ENCODE assay signal across 22 mouse cellular contexts in genomic region chr16:76773466-76773865, GRCm38 (mm10).
DNase-seq lines count a peak whose midpoint lies in the region; ATAC-seq lines count a peak whose summit lies in the region.
"Had no signal": no experiment of that assay in that cellular context is flagged by ENCODE, and none has a peak within 500 bp of the region (broad histone marks: within the 10 kb centered on the region; RNA-seq: fewer than 3 reads in every experiment).

No protein-coding gene starts in this region.

- no peak overlapping the region for H3K4me2 ChIP-seq in midbrain, embryonic 11.5 days
- H3K4me2 ChIP-seq in midbrain, embryonic 16.5 days (ENCODE audit: low read length): no peak overlapping the region
- H3K4me2 ChIP-seq in hindbrain, embryonic 11.5 days (replicated peaks; ENCODE audit: low read depth, low read length): no peak overlapping the region

- no peaks in the 10 kb centered on the region for H3K27me3 ChIP-seq in midbrain, embryonic 11.5 days (ENCODE audit: control insufficient read depth, insufficient read depth, low read length)
- H3K27me3 ChIP-seq in midbrain, embryonic 16.5 days (ENCODE audit: control insufficient read depth, insufficient read depth, low read depth, low read length): no peaks in the 10 kb centered on the region
- no peaks in the 10 kb centered on the region for H3K27me3 ChIP-seq in hindbrain, embryonic 11.5 days (ENCODE audit: control insufficient read depth, insufficient read depth, low read length)
- H3K27me3 ChIP-seq: CH12.LX, Patski had no signal

- peaks cover 4% of the 10 kb centered on the region; the same call in 1 of the 2 replicates for H3K4me1 ChIP-seq in midbrain, embryonic 11.5 days (ENCODE audit: control insufficient read depth, insufficient read depth, low read length)
- peaks cover 4% of the 10 kb centered on the region; the same call in 1 of the 2 replicates for H3K4me1 ChIP-seq in midbrain, embryonic 16.5 days (ENCODE audit: control insufficient read depth, insufficient read depth, low read length)
- H3K4me1 ChIP-seq in hindbrain, embryonic 11.5 days (replicated peaks; ENCODE audit: control insufficient read depth, insufficient read depth, low read length): no peaks in the 10 kb centered on the region

- no peak for ATAC-seq in midbrain, embryonic 11.5 days (ENCODE audit: low FRiP score)
- no peak for ATAC-seq in midbrain, embryonic 16.5 days
- ATAC-seq in hindbrain, embryonic 11.5 days (ENCODE audit: low FRiP score): no peak
- ATAC-seq: activated CD4-positive, CD25-positive, alpha-beta regulatory T cell, adult 4 months; CD4-positive, CD25-positive, alpha-beta regulatory T cell, adult 4 months; Patski had no signal

- H3K9me3 ChIP-seq in midbrain, embryonic 11.5 days (ENCODE audit: control insufficient read depth, low read length): no peaks in the 10 kb centered on the region
- H3K9me3 ChIP-seq in midbrain, embryonic 16.5 days (replicated peaks; ENCODE audit: control insufficient read depth, low read length, poor library complexity, severe bottlenecking): no peaks in the 10 kb centered on the region
- no peaks in the 10 kb centered on the region for H3K9me3 ChIP-seq in hindbrain, embryonic 11.5 days (ENCODE audit: control insufficient read depth, low read length)
- H3K9me3 ChIP-seq: G1E had no signal

- H3K9ac ChIP-seq in midbrain, embryonic 11.5 days (ENCODE audit: low read length): no peak overlapping the region
- H3K9ac ChIP-seq in midbrain, embryonic 16.5 days (ENCODE audit: low read depth, low read length): no peak overlapping the region
- H3K9ac ChIP-seq in hindbrain, embryonic 11.5 days (ENCODE audit: low read depth, low read length): no peak overlapping the region

- H3K27ac ChIP-seq in midbrain, embryonic 11.5 days (ENCODE audit: low read depth, low read length): no peak overlapping the region
- H3K27ac ChIP-seq in midbrain, embryonic 16.5 days (ENCODE audit: low read length): no peak overlapping the region
- no peak overlapping the region for H3K27ac ChIP-seq in hindbrain, embryonic 11.5 days (ENCODE audit: low read depth, low read length)

- H3K36me3 ChIP-seq in midbrain, embryonic 11.5 days (ENCODE audit: control insufficient read depth, insufficient read depth, low read length): no peaks in the 10 kb centered on the region
- H3K36me3 ChIP-seq in midbrain, embryonic 16.5 days (ENCODE audit: control insufficient read depth, insufficient read depth, low read length): no peaks in the 10 kb centered on the region
- H3K36me3 ChIP-seq in hindbrain, embryonic 11.5 days (ENCODE audit: control insufficient read depth, insufficient read depth, low read length): no peaks in the 10 kb centered on the region
- H3K36me3 ChIP-seq: G1E had no signal

- no peak overlapping the region for H3K4me3 ChIP-seq in midbrain, embryonic 11.5 days (ENCODE audit: low read depth, low read length)
- no peak overlapping the region for H3K4me3 ChIP-seq in midbrain, embryonic 16.5 days (ENCODE audit: low read depth, low read length)
- H3K4me3 ChIP-seq in hindbrain, embryonic 11.5 days (ENCODE audit: low read depth, low read length): no peak overlapping the region

- peak; percentile 1 for DNase-seq in midbrain, embryonic 11.5 days (ENCODE audit: low spot score, missing footprints)
- peak; percentile 59 for DNase-seq in retina, postnatal 1 day
- DNase-seq in retina, embryonic 14.5 days (ENCODE audit: low spot score): no peak
- DNase-seq in Muller cell, postnatal 12 days (ENCODE audit: inconsistent ontology term): peak; percentile 61
- DNase-seq in hindbrain, embryonic 11.5 days (ENCODE audit: low spot score): no peak
- DNase-seq: adrenal gland, adult 2 months; adrenal gland, adult 8-10 months; adrenal gland, postnatal 10 days; adrenal gland, postnatal 14 days; adrenal gland, postnatal 25 days; adrenal gland, postnatal 36 days; B cell, adult 2 months; cerebellum, adult 11 months; cerebellum, adult 11-12 months; cerebellum, adult 18-20 months; cerebellum, adult 2 months had no signal

Comparison
In these comparisons a context has a peak if more than half of its experiments do, and no peak if none do; other contexts are left out.
1. DNase-seq: peak in midbrain, embryonic 11.5 days (single experiment), retina, postnatal 1 day (single experiment) and Muller cell, postnatal 12 days (single experiment); none in retina, embryonic 14.5 days (single experiment) and hindbrain, embryonic 11.5 days (single experiment).